Mouse (Mus musculus): ENCODE data around the gene Col4a1.

- no peak for TF ChIP-seq GATA1 (IDR thresholded peaks at IDR 0.05; ENCODE audit: low read length)
- no peak for TF ChIP-seq TAL1 (IDR thresholded peaks at IDR 0.05; ENCODE audit: low read length)
These were observed 52.6 kb downstream of the Col4a1 start for GRCm38 (mm10) chr8:11259832-11260615.

Measured in erythroblast, embryonic 14.5 days (primary cell).